Mouse (Mus musculus): ENCODE results near the gene Tbr1. TPM values are rescaled to one million over a fixed set of nuclear protein-coding genes. Genes with fewer than 3 reads are reported as not detected.

The Tbr1 gene
- total RNA-seq (2023), result 1.4 TPM

GRCm38 (mm10) chr2:61802656-61803251 lies at the start of gene Tbr1:
TSS of gene Tbr1 (plus strand) at chr2:61802930.

Other genes starting within 250 kb of the Tbr1 start
- 68.3 TPM for gene Tank, start 224.3 kb upstream of the Tbr1 start, total RNA-seq (2023)
- 79.7 TPM for gene Psmd14, start 91.2 kb upstream of the Tbr1 start, total RNA-seq (2023)
- gene Slc4a10, start 243.5 kb downstream of the Tbr1 start, total RNA-seq (2023), result not detected

Data from CD4-positive naive resting alpha-beta T cell, adult 57 days (primary cell).